Mouse (Mus musculus) myocyte (in vitro differentiated cells): ENCODE data around the gene Mettl18.

ENCODE experiments used
- CEBPB ChIP-seq: IDR thresholded peaks from 2 replicates; pipeline ENCODE4 v1.6.1; 2011; ENCODE audit warnings: mild to moderate bottlenecking, moderate library complexity; ENCODE audit not compliant: poor library complexity, insufficient read depth, severe bottlenecking
- E2F4 ChIP-seq: IDR thresholded peaks from one replicate; pipeline ENCODE4 v1.6.1; 2011; ENCODE audit warnings: mild to moderate bottlenecking, control low read depth, moderate library complexity; ENCODE audit not compliant: insufficient read depth
- MAX ChIP-seq: IDR thresholded peaks from one replicate; pipeline ENCODE4 v1.6.1; 2011; ENCODE audit warnings: low read depth, mild to moderate bottlenecking, control low read depth
- MYOD1 ChIP-seq, 3 experiments: IDR thresholded peaks; one replicate each; pipeline ENCODE4 v1.6.1; 2011; ENCODE audit warnings: control low read depth in 2 of 3, low read depth in 2 of 3, mild to moderate bottlenecking in 2 of 3, moderate library complexity in 1 of 3; ENCODE audit not compliant: insufficient read length in 2 of 3, control insufficient read depth in 1 of 3
- MYOG ChIP-seq, 3 experiments: IDR thresholded peaks; one replicate each; pipeline ENCODE4 v1.6.1; 2011; ENCODE audit warnings: control low read depth in 2 of 3, low read depth in 2 of 3, mild to moderate bottlenecking in 2 of 3; ENCODE audit not compliant: insufficient read length in 2 of 3, control insufficient read depth in 1 of 3, insufficient read depth in 1 of 3
- POLR2A ChIP-seq: IDR thresholded peaks from one replicate; pipeline ENCODE4 v1.6.1; 2011; ENCODE audit warnings: low read depth, mild to moderate bottlenecking, control low read depth, moderate library complexity; ENCODE audit not compliant: insufficient read length
- SRF ChIP-seq: IDR thresholded peaks from one replicate; pipeline ENCODE4 v1.6.1; 2011; ENCODE audit warnings: low read depth; ENCODE audit not compliant: control insufficient read depth, insufficient read length
- USF1 ChIP-seq: IDR thresholded peaks from one replicate; pipeline ENCODE4 v1.6.1; 2011; ENCODE audit warnings: low read depth, mild to moderate bottlenecking, control low read depth, moderate library complexity

DNA sequence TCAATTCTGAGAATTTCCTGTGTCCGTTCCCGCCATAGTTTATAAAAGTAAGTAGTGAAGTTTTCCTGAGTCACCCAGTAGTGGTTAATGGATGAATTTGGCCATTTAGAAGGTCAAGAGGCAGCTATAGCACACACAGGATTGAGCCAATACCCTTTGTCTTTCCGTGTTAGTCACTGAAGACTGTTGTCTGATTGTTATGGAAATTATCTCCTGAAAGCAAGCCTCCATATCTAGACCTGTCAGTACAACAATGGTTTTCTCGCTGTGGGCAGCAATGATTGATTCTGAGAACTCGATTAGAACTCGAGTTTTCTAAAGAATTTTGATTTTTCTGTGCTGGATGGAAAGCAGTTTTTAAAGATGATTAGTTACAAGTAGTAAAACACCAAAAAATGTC lies 25.1 kb downstream of the Mettl18 start:
- no peak for TF ChIP-seq POLR2A
- TF ChIP-seq MYOG (IDR thresholded peaks at IDR 0.05; ENCODE audit: control insufficient read depth in 1 of 3, insufficient read depth in 1 of 3, insufficient read length in 2 of 3, low read depth in 2 of 3): no peak
- no peak for TF ChIP-seq MYOD1 (IDR thresholded peaks at IDR 0.05; ENCODE audit: control insufficient read depth in 1 of 3, insufficient read length in 2 of 3, low read depth in 2 of 3)
- no peak for TF ChIP-seq E2F4
- no peak for TF ChIP-seq CEBPB
- no peak for TF ChIP-seq USF1
- TF ChIP-seq SRF: no peak
- TF ChIP-seq MAX: no peak
